Mouse (Mus musculus) intestine, postnatal 0 days (tissue): ENCODE measurements at regions not wholly inside any gene's neighbourhood (a gene's known extent, or its start where the extent isn't known, plus 50 kb on each side); places are given as distances from the start of the nearest gene placed in this dataset.

Experiments used
- ATAC-seq: fragments of 200-750 bp; cut with Nextera tagmentation; 2 replicates; pipeline ENCODE4 v1.8.0; 2017; ENCODE audit warnings: mild to moderate bottlenecking, moderate TSS enrichment, moderate library complexity
- H3K27ac ChIP-seq: fragments of 300-500 bp; sonication (generic); 2 replicates; pipeline ENCODE4 v1.5.1; 2014; ENCODE audit warnings: mild to moderate bottlenecking, low read depth, low read length, moderate library complexity
- H3K27me3 ChIP-seq: fragments of 300-500 bp; sonication (generic); replicated peaks from 2 replicates; pipeline ENCODE4 v1.6.1; 2014; ENCODE audit warnings: low read length, mixed read lengths; ENCODE audit not compliant: control insufficient read depth, insufficient read depth
- H3K36me3 ChIP-seq: fragments of 300-500 bp; sonication (generic); 2 replicates; pipeline ENCODE4 v1.6.1; 2014; ENCODE audit warnings: mild to moderate bottlenecking, moderate library complexity; ENCODE audit not compliant: control insufficient read depth, insufficient read depth
- H3K4me1 ChIP-seq: fragments of 300-500 bp; sonication (generic); replicated peaks from 2 replicates; pipeline ENCODE4 v1.6.1; 2014; ENCODE audit warnings: antibody characterized with exemption, low read length, mixed read lengths; ENCODE audit not compliant: control insufficient read depth, insufficient read depth
- H3K4me2 ChIP-seq: fragments of 300-500 bp; sonication (generic); replicated peaks from 2 replicates; pipeline ENCODE4 v1.6.1; 2014; ENCODE audit warnings: low read depth, mild to moderate bottlenecking, moderate library complexity
- H3K4me3 ChIP-seq: fragments of 300-500 bp; sonication (generic); 2 replicates; pipeline ENCODE4 v1.5.1; 2014; ENCODE audit warnings: low read depth, low read length
- H3K9ac ChIP-seq: fragments of 300-500 bp; sonication (generic); 2 replicates; pipeline ENCODE4 v1.6.1; 2014; ENCODE audit warnings: mild to moderate bottlenecking, low read depth, low read length
- H3K9me3 ChIP-seq: fragments of 300-500 bp; sonication (generic); 2 replicates; pipeline ENCODE4 v1.6.1; 2016; ENCODE audit warnings: mixed run types; ENCODE audit not compliant: control insufficient read depth
- CTCF ChIP-seq: sonication (generic); IDR thresholded peaks from 2 replicates; pipeline ENCODE4 v1.5.1; 2016; ENCODE audit warnings: low read depth, mild to moderate bottlenecking, control low read depth, antibody characterized with exemption, moderate library complexity
- WGBS: fragments of 180-500 bp; shearing (Covaris S2); extraction: QIAGEN DNeasy Blood & Tissue Kit; methylation state at CpG from one replicate; pipeline ENCODE4 v1.1.7; 2014; 5-methylcytosine and 5-hydroxymethylcytosine counted together

- H3K9me3 ChIP-seq, result no peaks in the 10 kb centered on the region
- 62% methylated on average over 2 of the region's 2 CpGs for WGBS
- no peaks in the 10 kb centered on the region for H3K36me3 ChIP-seq
- no peaks in the 10 kb centered on the region for H3K4me1 ChIP-seq
- no peak overlapping the region for H3K4me3 ChIP-seq
- no peak for TF ChIP-seq CTCF
- H3K27me3 ChIP-seq, result no peaks in the 10 kb centered on the region
- no peak overlapping the region for H3K9ac ChIP-seq
- H3K4me2 ChIP-seq, result no peak overlapping the region
- no peak overlapping the region for H3K27ac ChIP-seq
- ATAC-seq, result no peak
Measured at GRCm38 (mm10) chr7:117317362-117317761, 63.4 kb upstream of the Xylt1 start.

- H3K4me3 ChIP-seq, result no peak overlapping the region
- H3K4me2 ChIP-seq, result no peak overlapping the region
- H3K27ac ChIP-seq, result no peak overlapping the region
- no peaks in the 10 kb centered on the region for H3K27me3 ChIP-seq
- no peaks in the 10 kb centered on the region for H3K36me3 ChIP-seq
- H3K9me3 ChIP-seq, result no peaks in the 10 kb centered on the region
- 53% methylated on average over 6 of the region's 6 CpGs for WGBS
- no peaks in the 10 kb centered on the region for H3K4me1 ChIP-seq
- ATAC-seq, result no peak
- H3K9ac ChIP-seq, result no peak overlapping the region
- peak; percentile 28; the same call in 1 of the 2 replicates for TF ChIP-seq CTCF
Measured at GRCm38 (mm10) chr7:117320552-117320951, 60.2 kb upstream of the Xylt1 start.
